Mouse (Mus musculus) ES-Bruce4 (cell line): ENCODE data around the gene Sec14l3.

Experiments used
- CTCF ChIP-seq: IDR thresholded peaks from one replicate; pipeline ENCODE4 v1.8.1; 2011; ENCODE audit warnings: low read depth, low read length
- EP300 ChIP-seq: IDR thresholded peaks from 2 replicates; pipeline ENCODE4 v1.6.1; 2011; ENCODE audit warnings: low read depth, low read length; ENCODE audit not compliant: insufficient read depth
- POLR2A ChIP-seq: IDR thresholded peaks from one replicate; pipeline ENCODE4 v1.8.1; 2011; ENCODE audit warnings: low read length; ENCODE audit not compliant: insufficient read depth

GRCm38 (mm10) chr11:4095171-4096053 is 30.8 kb downstream of the Sec14l3 start, which contains the start of gene Mtfp1:
- no peak for TF ChIP-seq POLR2A
- no peak for TF ChIP-seq CTCF
- no peak for TF ChIP-seq EP300
